ENCODE assay signal across 9 mouse cellular contexts in genomic region chr17:73112601-73113000, GRCm38 (mm10). TPM values are rescaled to one million over a fixed set of nuclear protein-coding genes. Genes with fewer than 3 reads are reported as not detected.
DNase-seq lines count a peak whose midpoint lies in the region; ATAC-seq and TF ChIP-seq lines count a peak whose summit lies in the region.
"Had no signal": no experiment of that assay in that cellular context is flagged by ENCODE, and none has a peak within 500 bp of the region (broad histone marks: within the 10 kb centered on the region; RNA-seq: fewer than 3 reads in every experiment).

No protein-coding gene starts in this region.

- no peaks in the 10 kb centered on the region for H3K79me2 ChIP-seq in heart, adult 2 months (replicated peaks; ENCODE audit: control insufficient read depth, insufficient read depth, low read length)

- peak overlapping the region; percentile 48 for H3K27ac ChIP-seq in heart, adult 2 months
- H3K27ac ChIP-seq in embryonic fibroblast, embryonic 13.5 days (ENCODE audit: insufficient read depth, low read length), result peak overlapping the region; percentile 49
- no peak overlapping the region for H3K27ac ChIP-seq in midbrain, postnatal 0 days (ENCODE audit: low read depth, low read length)
- H3K27ac ChIP-seq: limb, embryonic 13.5 days had no signal

- TF ChIP-seq EP300 in heart, adult 2 months (IDR thresholded peaks at IDR 0.05; ENCODE audit: insufficient read depth, low read depth, low read length), result no peak

- H3K27me3 ChIP-seq in heart, adult 2 months (ENCODE audit: control insufficient read depth, insufficient read depth, low read length), result no peaks in the 10 kb centered on the region
- H3K27me3 ChIP-seq in midbrain, postnatal 0 days (ENCODE audit: insufficient read depth, low read length), result no peaks in the 10 kb centered on the region
- H3K27me3 ChIP-seq: limb, embryonic 13.5 days had no signal

- no peaks in the 10 kb centered on the region for H3K9me3 ChIP-seq in midbrain, postnatal 0 days (ENCODE audit: low read length)
- H3K9me3 ChIP-seq: limb, embryonic 13.5 days had no signal

- H3K4me2 ChIP-seq in midbrain, postnatal 0 days (ENCODE audit: low read depth, low read length, poor library complexity, severe bottlenecking), result no peak overlapping the region
- H3K4me2 ChIP-seq: limb, embryonic 13.5 days had no signal

- TF ChIP-seq CTCF in heart, adult 2 months (IDR thresholded peaks at IDR 0.05), result no peak
- no peak for TF ChIP-seq CTCF in embryonic fibroblast, embryonic 13.5 days (IDR thresholded peaks at IDR 0.05; ENCODE audit: borderline replicate concordance, insufficient read depth, low read length)
- no peak for TF ChIP-seq CTCF in midbrain, postnatal 0 days (IDR thresholded peaks at IDR 0.05)

- DNase-seq in heart, adult 2 months, result no peak
- no peak for DNase-seq in heart, adult 8-10 months (ENCODE audit: low spot score)
- peak; percentile 65 for DNase-seq in ES-CJ7 (ENCODE audit: low read depth, low spot score)
- DNase-seq in kidney, adult 9 months, result peak; percentile 66
- no peak for DNase-seq in left cerebral cortex, postnatal 4 days
- no peak for DNase-seq in layer of hippocampus, adult 11-12 months (ENCODE audit: low spot score)
- DNase-seq in midbrain, postnatal 0 days (ENCODE audit: low spot score), result no peak

- 47% methylated on average over 6 of the region's 6 CpGs for WGBS in heart, adult 2 months
- 18% methylated on average over 6 of the region's 6 CpGs for WGBS in midbrain, postnatal 0 days

- ATAC-seq in midbrain, postnatal 0 days (ENCODE audit: low FRiP score), result no peak

- peak overlapping the region; percentile 28; the same call in 1 of the 2 replicates for H3K9ac ChIP-seq in heart, adult 2 months (ENCODE audit: low read depth, low read length)
- no peak overlapping the region for H3K9ac ChIP-seq in midbrain, postnatal 0 days (replicated peaks; ENCODE audit: low read length, poor library complexity, severe bottlenecking)
- H3K9ac ChIP-seq: limb, embryonic 13.5 days had no signal

- peaks cover 2% of the 10 kb centered on the region for H3K4me1 ChIP-seq in heart, adult 2 months (ENCODE audit: control insufficient read depth, insufficient read depth, low read length)
- H3K4me1 ChIP-seq in embryonic fibroblast, embryonic 13.5 days (ENCODE audit: control insufficient read depth, insufficient read depth, low read length), result peaks cover 10% of the 10 kb centered on the region
- H3K4me1 ChIP-seq in midbrain, postnatal 0 days (ENCODE audit: insufficient read depth, low read length), result no peaks in the 10 kb centered on the region; the same call in 1 of the 2 replicates

- no peak for TF ChIP-seq POLR2A in heart, adult 2 months (IDR thresholded peaks at IDR 0.05; ENCODE audit: insufficient read depth, low read depth, low read length)
- TF ChIP-seq POLR2A in embryonic fibroblast, embryonic 13.5 days (IDR thresholded peaks at IDR 0.05; ENCODE audit: low read depth, low read length), result no peak

- H3K36me3 ChIP-seq in heart, adult 2 months (ENCODE audit: control insufficient read depth, insufficient read depth, low read length), result no peaks in the 10 kb centered on the region
- no peaks in the 10 kb centered on the region for H3K36me3 ChIP-seq in midbrain, postnatal 0 days (ENCODE audit: insufficient read depth, low read length)
- H3K36me3 ChIP-seq: limb, embryonic 13.5 days had no signal

- intact Hi-C loops in heart, adult 2 months (cut with DNase I), result no loop called here
- intact Hi-C loops in left cerebral cortex, postnatal 4 days (cut with DNase I), result no loop called here

- no peak overlapping the region for H3K4me3 ChIP-seq in heart, adult 2 months
- no peak overlapping the region for H3K4me3 ChIP-seq in embryonic fibroblast, embryonic 13.5 days (ENCODE audit: insufficient read depth, low read length)
- H3K4me3 ChIP-seq in midbrain, postnatal 0 days (ENCODE audit: low read depth, low read length), result no peak overlapping the region
- H3K4me3 ChIP-seq: limb, embryonic 13.5 days had no signal

RNA-seq across cellular contexts. Expression of gene Lclat1, which starts 4.8 kb away (rescaled TPM):
- 100 to 1,000 TPM; 100 to 104 TPM for total RNA-seq in heart, adult 2 months (2021)
- polyA plus RNA-seq in heart, adult 2 months (2012; rRNA removed), result 30.2 and 65.1 TPM in 2 replicates
- 100 to 1,000 TPM; 101 to 145 (median 128) TPM for total RNA-seq in heart, adult 8-10 months (2022)
- polyA plus RNA-seq in embryonic fibroblast, embryonic 13.5 days (2011; ENCODE audit: insufficient read length, low read depth, missing spikeins), result 73.4 and 86.8 TPM in 2 replicates
- total RNA-seq in left cerebral cortex, postnatal 4 days (2021), result 10 to 100 TPM; 28.8 to 33.3 TPM
- total RNA-seq in midbrain, postnatal 0 days (2014; rRNA removed), result 25.6 and 38.2 TPM in 2 replicates
- 11.5 and 12.4 TPM in 2 replicates for polyA plus RNA-seq in midbrain, postnatal 0 days (2015; fragmentation: Nextera tagmentation; extraction: Ambion mirVana)

Comparison
In these comparisons a context has a peak if more than half of its experiments do, and no peak if none do; other contexts are left out.
1. DNase-seq: peak in ES-CJ7 (single experiment) and kidney, adult 9 months (single experiment); none in heart, adult 2 months (0 of 2), heart, adult 8-10 months (single experiment), left cerebral cortex, postnatal 4 days (single experiment), layer of hippocampus, adult 11-12 months (single experiment) and midbrain, postnatal 0 days (single experiment).